Mouse (Mus musculus): Measurements from ENCODE around the gene Copz1. TPM values are rescaled to one million over a fixed set of nuclear protein-coding genes. Genes with fewer than 3 reads are reported as not detected.
A peak's percentile ranks its signal among the peaks of the same experiment; 100 is the strongest.

Gene Copz1
- polyA plus RNA-seq (2015; fragmentation: Nextera tagmentation; extraction: Ambion mirVana), result 298 and 300 TPM in 2 replicates

DNA sequence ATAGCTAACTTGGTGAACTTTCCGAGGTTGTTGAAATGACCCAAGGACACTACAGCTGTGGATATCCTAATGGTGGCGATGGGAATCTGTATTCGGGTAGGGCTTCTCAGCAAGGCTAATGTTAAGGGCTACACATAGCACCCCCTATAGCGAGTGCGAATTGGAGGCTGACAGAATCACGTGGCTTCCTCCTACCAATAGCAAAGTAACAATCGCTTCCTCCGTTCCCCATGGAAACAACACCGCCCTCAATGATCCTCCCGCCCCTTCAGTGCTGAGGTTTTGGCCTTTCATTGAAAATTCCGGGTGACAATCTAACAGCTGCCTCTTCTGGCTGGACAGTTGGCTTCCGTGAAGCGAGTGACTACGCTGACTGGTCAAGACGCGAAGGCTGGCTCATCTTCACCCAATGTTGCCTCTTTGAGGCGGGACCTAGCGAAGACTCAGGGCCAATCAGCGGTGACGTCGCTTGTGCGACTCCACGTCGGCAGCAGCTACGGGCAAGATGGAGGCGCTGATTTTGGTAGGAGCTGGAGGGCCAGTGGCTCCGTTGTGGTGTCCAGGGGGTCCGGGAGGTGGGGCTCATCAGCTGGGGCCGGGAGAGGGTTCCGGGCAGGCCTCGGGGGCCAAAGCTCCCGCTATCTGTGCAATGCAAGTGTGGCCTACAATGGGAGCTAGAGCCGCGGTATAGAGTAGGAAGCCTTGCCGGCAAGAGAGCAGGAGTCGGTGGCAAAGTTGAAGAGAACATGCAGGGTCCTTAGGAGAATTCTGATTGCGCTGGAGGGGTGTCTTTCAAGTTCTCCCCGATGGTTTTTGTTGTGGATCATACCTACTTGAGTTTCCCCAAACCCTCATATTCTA lies at the start of gene Copz1:
TSS of gene Copz1 (plus strand) at position 296 of the 861 bp plus-strand sequence.
- Histone ChIP-seq H3K9me3 (replicated peaks) (no peaks in the 10 kb centered on the region), H3K36me3 (no peaks in the 10 kb centered on the region), H3K4me1 (peaks cover 21% of the 10 kb centered on the region), H3K4me2 (peak within 1 kb of the TSS; percentile 65), H3K27me3 (no peaks in the 10 kb centered on the region), H3K9ac (peak within 1 kb of the TSS; percentile 85), H3K27ac (peak within 1 kb of the TSS; percentile 78), H3K4me3 (replicated peaks) (peak within 1 kb of the TSS; percentile 95)
- peak; percentile 99 for ATAC-seq (replicated peaks; ENCODE audit: low FRiP score)
- under 1% methylated on average over 38 of the region's 38 CpGs for WGBS

DNA sequence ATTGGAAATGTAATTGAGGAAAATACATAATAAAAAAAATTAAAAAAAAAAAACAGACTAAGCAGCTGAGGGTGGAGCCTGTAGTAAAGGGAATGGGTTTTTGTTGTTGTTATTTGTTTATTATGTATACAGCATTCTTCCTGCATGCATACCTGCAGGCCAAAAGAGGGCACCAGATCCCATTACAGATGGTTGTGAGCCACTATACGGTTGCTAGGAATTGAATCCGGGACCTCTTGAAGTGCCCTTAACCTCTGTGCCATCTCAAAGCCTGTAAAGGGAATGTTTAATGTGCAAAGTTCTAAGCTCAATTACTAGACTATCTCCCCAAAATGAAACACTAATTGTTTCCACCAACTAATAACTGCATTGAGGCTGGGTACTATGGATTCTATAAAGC lies 48.4 kb upstream of the Copz1 start:
- no peak overlapping the region for H3K4me2 ChIP-seq

DNA sequence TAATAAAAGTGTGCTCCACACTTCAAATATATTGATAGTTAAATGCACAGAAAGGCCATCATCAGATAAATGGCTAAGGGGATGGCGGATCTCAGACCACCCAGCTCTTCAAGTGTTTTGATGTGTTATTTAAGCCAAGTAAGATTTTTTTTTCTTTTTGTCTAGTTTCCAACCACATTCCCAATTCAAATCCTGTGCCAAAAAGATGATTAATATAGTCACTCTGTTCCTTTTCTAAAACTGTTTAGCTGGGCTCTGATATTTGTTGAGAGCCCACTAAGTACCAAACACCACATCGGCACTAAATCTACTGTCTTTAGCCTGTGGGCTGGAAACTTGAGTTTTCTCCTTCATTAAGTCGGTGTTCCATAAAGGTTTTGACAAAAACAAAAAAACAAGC lies 45.5 kb upstream of the Copz1 start:
- Histone ChIP-seq H3K4me1 (peaks cover 17% of the 10 kb centered on the region; the same call in 1 of the 2 replicates), H3K9me3 (replicated peaks) (no peaks in the 10 kb centered on the region), H3K27me3 (no peaks in the 10 kb centered on the region), H3K27ac (no peak overlapping the region), H3K9ac (no peak overlapping the region), H3K4me2 (no peak overlapping the region), H3K4me3 (replicated peaks) (no peak overlapping the region), H3K36me3 (0 out of 2 replicates have a peak, but pooled peaks cover 3% of the 10 kb centered on the region)
- ATAC-seq (replicated peaks; ENCODE audit: low FRiP score), result no peak
- 76% methylated on average over 3 of the region's 3 CpGs for WGBS

More for the DNA sequence above, 48.4 kb upstream of the Copz1 start:
- H3K27me3 ChIP-seq, result no peaks in the 10 kb centered on the region
- H3K9ac ChIP-seq, result no peak overlapping the region
- no peak overlapping the region for H3K27ac ChIP-seq
- no peak overlapping the region for H3K4me3 ChIP-seq (replicated peaks)
- peaks cover 24% of the 10 kb centered on the region for H3K4me1 ChIP-seq
- 83% methylated on average over 2 of the region's 2 CpGs for WGBS
- H3K9me3 ChIP-seq (replicated peaks), result no peaks in the 10 kb centered on the region
- no peak for ATAC-seq (replicated peaks; ENCODE audit: low FRiP score)
- 0 out of 2 replicates have a peak, but pooled peaks cover 8% of the 10 kb centered on the region for H3K36me3 ChIP-seq

DNA sequence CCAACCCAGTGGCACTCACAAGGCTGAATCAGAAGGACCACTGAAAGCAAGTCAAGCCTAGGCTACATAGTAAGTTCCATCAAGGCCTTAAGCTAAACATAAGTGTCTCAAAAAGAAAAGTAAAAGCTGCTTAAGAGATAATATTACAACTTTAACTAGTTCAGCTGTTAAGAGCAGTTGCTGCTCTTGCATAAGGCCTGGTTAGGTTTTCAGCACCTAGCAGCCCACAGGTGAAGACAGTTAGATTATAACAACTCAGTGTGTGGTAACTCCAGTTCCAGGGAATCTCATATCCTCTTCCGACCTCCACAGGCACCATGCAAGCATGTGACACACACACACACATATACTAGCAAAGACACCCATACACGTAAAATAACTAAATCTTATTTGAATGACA lies 44.9 kb upstream of the Copz1 start:
- no peak for ATAC-seq (replicated peaks; ENCODE audit: low FRiP score)
- Histone ChIP-seq H3K4me2 (no peak overlapping the region), H3K36me3 (0 out of 2 replicates have a peak, but pooled peaks cover 3% of the 10 kb centered on the region), H3K9ac (no peak overlapping the region), H3K27ac (0 out of 2 replicates have a peak overlapping the region, but pooled peaks have one; percentile 20), H3K27me3 (no peaks in the 10 kb centered on the region), H3K4me1 (peaks cover 17% of the 10 kb centered on the region; the same call in 1 of the 2 replicates), H3K9me3 (replicated peaks) (no peaks in the 10 kb centered on the region), H3K4me3 (replicated peaks) (no peak overlapping the region)
- 71% methylated on average over 2 of the region's 2 CpGs for WGBS

DNA sequence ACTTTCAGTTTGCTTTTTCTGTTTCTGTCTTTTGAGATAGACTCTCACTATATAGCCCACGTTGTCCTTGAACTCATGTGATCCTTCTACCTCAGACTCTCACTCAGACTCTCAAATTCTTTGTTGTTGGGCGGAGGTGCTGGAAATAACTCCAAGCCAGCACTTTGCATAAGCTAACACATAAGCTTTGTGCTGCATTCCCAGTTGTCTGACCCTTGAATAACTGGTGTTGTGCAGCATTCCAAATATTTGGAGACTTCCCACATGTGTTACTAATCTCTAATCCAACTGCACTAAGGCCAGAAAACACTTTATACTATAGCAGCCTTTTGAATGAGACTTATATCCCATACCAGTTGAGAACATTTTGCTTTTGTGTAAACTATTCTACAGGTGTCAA lies 43.6 kb upstream of the Copz1 start:
- peaks cover 7% of the 10 kb centered on the region; the same call in 1 of the 2 replicates for H3K36me3 ChIP-seq
- H3K9me3 ChIP-seq (replicated peaks), result no peaks in the 10 kb centered on the region
- no peak overlapping the region for H3K4me2 ChIP-seq
- ATAC-seq (replicated peaks; ENCODE audit: low FRiP score), result no peak
- peaks cover 17% of the 10 kb centered on the region; the same call in 1 of the 2 replicates for H3K4me1 ChIP-seq
- WGBS, result 69% methylated on average over 2 of the region's 2 CpGs
- no peak overlapping the region for H3K4me3 ChIP-seq (replicated peaks)
- H3K9ac ChIP-seq, result no peak overlapping the region
- peak overlapping the region; percentile 73 for H3K27ac ChIP-seq
- H3K27me3 ChIP-seq, result no peaks in the 10 kb centered on the region

DNA sequence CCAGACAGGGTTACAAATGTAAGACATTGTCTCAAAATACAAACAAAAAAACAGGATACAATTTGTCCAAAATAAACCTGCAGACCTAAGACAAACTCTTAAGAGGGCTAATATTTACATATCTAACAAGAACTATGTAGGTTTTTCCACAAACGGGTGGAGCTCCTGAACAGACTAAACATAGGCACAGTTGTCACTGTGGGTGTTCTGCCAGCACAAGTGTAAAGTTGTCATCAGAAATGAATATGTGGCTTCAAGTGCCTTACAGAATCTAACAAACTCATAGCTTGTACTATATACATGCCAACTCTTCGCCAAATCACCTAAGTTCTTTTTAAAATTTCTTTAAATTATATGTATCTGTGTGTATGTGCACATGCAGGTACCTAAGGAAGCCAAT lies 39.4 kb upstream of the Copz1 start:
- H3K9me3 ChIP-seq (replicated peaks), result no peaks in the 10 kb centered on the region
- peaks cover 17% of the 10 kb centered on the region; the same call in 1 of the 2 replicates for H3K4me1 ChIP-seq
- peaks cover 31% of the 10 kb centered on the region for H3K36me3 ChIP-seq
- H3K4me2 ChIP-seq, result no peak overlapping the region
- WGBS, result 84% methylated on average over 2 of the region's 2 CpGs
- H3K27me3 ChIP-seq, result no peaks in the 10 kb centered on the region
- no peak overlapping the region for H3K9ac ChIP-seq
- no peak overlapping the region for H3K27ac ChIP-seq
- no peak for ATAC-seq (replicated peaks; ENCODE audit: low FRiP score)
- H3K4me3 ChIP-seq (replicated peaks), result no peak overlapping the region

DNA sequence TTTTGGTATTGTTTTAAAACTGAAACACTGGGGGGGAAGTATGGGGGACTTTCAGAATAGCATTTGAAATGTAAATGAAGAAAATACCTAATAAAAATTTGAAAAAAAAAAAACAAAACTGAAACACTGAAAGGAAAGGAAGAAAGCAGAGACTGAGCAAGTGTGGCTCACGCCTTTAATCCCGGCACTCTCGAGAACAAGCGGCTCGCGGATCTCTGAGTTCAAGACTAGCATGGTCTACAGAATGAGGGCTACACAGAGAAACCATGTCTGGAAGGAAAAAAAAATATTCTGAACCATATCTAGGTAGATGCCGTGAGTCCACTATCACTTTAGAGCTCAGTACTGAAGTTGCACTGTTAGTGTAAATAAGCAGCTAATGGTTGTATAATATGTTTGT lies 35.2 kb upstream of the Copz1 start:
- Histone ChIP-seq H3K4me1 (peaks cover 17% of the 10 kb centered on the region), H3K27me3 (no peaks in the 10 kb centered on the region), H3K4me3 (replicated peaks) (0 out of 2 replicates have a peak overlapping the region, but pooled peaks have one; percentile 4), H3K9ac (no peak overlapping the region), H3K9me3 (replicated peaks) (no peaks in the 10 kb centered on the region), H3K36me3 (peaks cover 44% of the 10 kb centered on the region), H3K4me2 (peak overlapping the region; percentile 7; the same call in 1 of the 2 replicates), H3K27ac (no peak overlapping the region)
- WGBS, result 92% methylated on average over 7 of the region's 7 CpGs
- ATAC-seq (replicated peaks; ENCODE audit: low FRiP score), result no peak

DNA sequence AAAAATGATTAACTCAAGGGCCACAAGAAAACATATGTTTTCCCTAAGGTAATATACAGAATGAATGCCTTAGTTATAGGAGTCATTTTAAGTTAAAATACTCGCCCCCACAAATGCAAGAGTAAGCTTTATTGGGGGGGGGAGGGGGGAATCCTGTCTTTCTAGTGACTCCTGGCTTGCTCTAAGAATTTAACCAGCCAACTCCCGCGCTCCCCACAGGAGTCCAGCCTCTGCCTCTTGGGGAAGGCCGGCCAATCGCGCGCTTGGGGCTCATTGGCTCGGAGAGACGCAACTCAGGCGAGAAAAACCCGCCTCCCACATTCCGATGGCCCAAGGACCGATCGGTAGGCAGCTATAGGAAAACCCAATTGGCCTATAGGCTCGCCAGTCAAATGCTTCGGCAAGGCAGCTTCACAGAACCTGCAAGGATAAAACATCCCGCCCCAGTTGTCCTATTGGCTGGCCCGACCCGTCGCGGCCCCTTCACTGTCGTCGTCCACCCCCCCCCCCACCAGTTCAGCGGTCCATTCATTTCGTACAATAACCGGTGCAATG lies 33.3 kb upstream of the Copz1 start:
- peak overlapping the region; percentile 78 for H3K4me2 ChIP-seq
- no peaks in the 10 kb centered on the region for H3K27me3 ChIP-seq
- peaks cover 59% of the 10 kb centered on the region for H3K36me3 ChIP-seq
- H3K9me3 ChIP-seq (replicated peaks), result no peaks in the 10 kb centered on the region
- H3K4me3 ChIP-seq (replicated peaks), result peak overlapping the region; percentile 54
- ATAC-seq (replicated peaks; ENCODE audit: low FRiP score), result peak; percentile 94
- peaks cover 32% of the 10 kb centered on the region for H3K4me1 ChIP-seq
- 0% methylated on average over 26 of the region's 26 CpGs for WGBS
- peak overlapping the region; percentile 56 for H3K9ac ChIP-seq
- H3K27ac ChIP-seq, result peak overlapping the region; percentile 98

DNA sequence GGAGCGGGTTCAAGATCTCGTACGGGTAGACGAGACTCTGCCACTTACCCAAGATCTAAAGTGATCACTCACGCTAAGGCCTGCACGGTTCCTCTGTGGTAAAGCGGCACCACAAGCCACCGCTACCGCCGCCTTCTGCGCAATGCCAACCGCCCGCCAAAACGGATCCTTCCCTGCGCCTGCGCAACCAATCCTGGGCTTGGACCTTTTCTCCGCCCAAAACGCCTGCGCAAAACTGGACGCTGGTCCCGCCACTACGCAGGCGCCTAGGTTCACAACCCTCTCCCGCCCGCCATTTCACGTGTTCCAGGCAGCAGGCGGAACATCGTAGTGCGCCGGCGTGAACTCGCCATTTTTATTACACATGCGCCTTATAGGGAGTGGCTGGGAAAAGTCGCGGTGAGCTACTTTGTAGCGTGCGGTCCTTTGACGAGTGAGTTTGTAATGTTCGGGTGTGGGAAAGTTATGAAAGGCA lies 32.8 kb upstream of the Copz1 start, which contains the start of gene Cbx5:
TSS of gene Cbx5 (minus strand) at position 132 of the 475 bp plus-strand sequence.
- H3K9ac ChIP-seq, result peak within 1 kb of the TSS; percentile 62
- peak within 1 kb of the TSS; percentile 78 for H3K4me2 ChIP-seq
- peaks cover 55% of the 10 kb centered on the region for H3K36me3 ChIP-seq
- H3K27ac ChIP-seq, result peak within 1 kb of the TSS; percentile 98
- H3K4me3 ChIP-seq (replicated peaks), result peak within 1 kb of the TSS; percentile 54
- H3K27me3 ChIP-seq, result no peaks in the 10 kb centered on the region
- H3K4me1 ChIP-seq, result peaks cover 32% of the 10 kb centered on the region
- ATAC-seq (replicated peaks; ENCODE audit: low FRiP score), result peak; percentile 95
- no peaks in the 10 kb centered on the region for H3K9me3 ChIP-seq (replicated peaks)
- WGBS, result under 1% methylated on average over 39 of the region's 39 CpGs

DNA sequence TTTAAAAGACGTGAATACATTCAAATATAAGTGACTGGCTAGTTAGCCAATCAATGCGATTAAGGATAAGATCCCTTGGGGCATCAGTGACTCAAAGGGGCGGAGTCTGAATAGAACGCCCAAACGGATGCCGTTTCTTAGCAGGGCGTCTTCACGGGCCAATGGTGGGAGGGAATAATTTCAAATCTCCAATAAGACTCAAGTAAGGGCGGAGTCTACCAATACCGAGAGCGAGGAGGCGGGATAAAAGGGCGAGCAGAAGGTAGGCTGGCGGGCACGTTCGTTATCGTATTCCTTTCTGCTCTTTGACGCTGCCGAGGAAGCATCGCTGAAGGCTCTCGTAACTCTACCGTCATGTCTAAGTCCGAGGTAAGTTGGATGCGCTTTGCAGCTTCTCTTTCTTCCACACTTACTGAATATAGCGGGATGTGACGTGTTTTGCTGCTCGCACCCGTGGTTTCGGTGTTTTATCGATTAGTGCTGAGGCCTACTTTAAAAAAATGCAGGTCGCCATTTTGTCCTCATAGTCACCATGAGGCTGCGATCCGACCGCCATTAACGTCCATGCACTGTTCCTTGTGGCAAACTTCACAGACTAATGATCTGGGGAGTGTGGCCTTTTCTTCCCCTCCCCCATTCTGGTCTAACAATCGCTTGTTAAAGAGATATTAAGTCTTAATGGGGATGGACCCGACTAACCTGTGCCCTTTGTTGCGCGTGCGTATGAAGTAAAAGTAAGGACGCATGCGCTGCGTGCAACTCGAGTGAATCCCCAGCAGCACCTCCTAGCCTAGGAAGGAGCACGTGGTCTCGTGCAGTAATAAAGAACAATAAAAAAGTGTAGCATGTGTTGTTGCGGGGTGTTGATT lies 32.1 kb upstream of the Copz1 start, which contains the start of gene Hnrnpa1:
TSS of gene Hnrnpa1 (plus strand) at position 273 of the 869 bp plus-strand sequence.
- no peaks in the 10 kb centered on the region for H3K9me3 ChIP-seq (replicated peaks)
- H3K9ac ChIP-seq, result peak within 1 kb of the TSS; percentile 62
- peak; percentile 94 for ATAC-seq (replicated peaks; ENCODE audit: low FRiP score)
- peak within 1 kb of the TSS; percentile 54 for H3K4me3 ChIP-seq (replicated peaks)
- peak within 1 kb of the TSS; percentile 98 for H3K27ac ChIP-seq
- under 1% methylated on average over 47 of the region's 47 CpGs for WGBS
- no peaks in the 10 kb centered on the region for H3K27me3 ChIP-seq
- peaks cover 56% of the 10 kb centered on the region for H3K36me3 ChIP-seq
- H3K4me2 ChIP-seq, result peak within 1 kb of the TSS; percentile 78
- peaks cover 37% of the 10 kb centered on the region for H3K4me1 ChIP-seq

All from kidney, embryonic 15.5 days (tissue).